Mouse (Mus musculus) E14TG2a.4 (cell line): ENCODE measurements around the gene Qtrt2.

Source experiments
- CTCF ChIP-seq: conservative IDR thresholded peaks from 2 replicates; pipeline ENCODE4 v1.5.1; 2014; ENCODE audit warnings: low read length
- POU5F1 ChIP-seq: IDR thresholded peaks from 2 replicates; pipeline ENCODE4 v1.6.1; 2014; ENCODE audit warnings: low read length, borderline replicate concordance

GRCm38 (mm10) chr16:43849839-43850238 lies 76.8 kb downstream of the Qtrt2 start:
- TF ChIP-seq CTCF (no peak), POU5F1 (no peak)
